Mouse (Mus musculus) thymus, adult 2 months (tissue): Measurements from ENCODE around the gene Plod2. TPM values are rescaled to one million over a fixed set of nuclear protein-coding genes. Genes with fewer than 3 reads are reported as not detected.

Source experiments
- DNase-seq: peaks from one replicate; pipeline ENCODE4 v3.0.0; 2021
- H3K27ac ChIP-seq: fragments of 200-500 bp; 2 replicates; pipeline ENCODE4 v1.5.1; 2012; ENCODE audit warnings: low read length, control low read depth; ENCODE audit not compliant: control insufficient read depth, insufficient read depth
- H3K27me3 ChIP-seq: fragments of 200-500 bp; 2 replicates; pipeline ENCODE4 v1.6.1; 2012; ENCODE audit warnings: mild to moderate bottlenecking, low read length, moderate library complexity, mixed read lengths; ENCODE audit not compliant: control insufficient read depth, insufficient read depth
- H3K36me3 ChIP-seq: fragments of 200-500 bp; 2 replicates; pipeline ENCODE4 v1.6.1; 2012; ENCODE audit warnings: mild to moderate bottlenecking, low read length, moderate library complexity; ENCODE audit not compliant: control insufficient read depth, insufficient read depth
- H3K4me1 ChIP-seq: fragments of 200-500 bp; replicated peaks from 2 replicates; pipeline ENCODE4 v1.6.1; 2012; ENCODE audit warnings: low read length; ENCODE audit not compliant: control insufficient read depth, insufficient read depth
- H3K4me3 ChIP-seq: fragments of 200-500 bp; 2 replicates; pipeline ENCODE4 v1.5.1; 2012; ENCODE audit warnings: mild to moderate bottlenecking, low read length, control low read depth, moderate library complexity; ENCODE audit not compliant: control insufficient read depth, insufficient read depth
- CTCF ChIP-seq: fragments of 200-500 bp; IDR thresholded peaks from 2 replicates; pipeline ENCODE4 v1.5.1; 2012; ENCODE audit warnings: mild to moderate bottlenecking, control low read depth, low read length, moderate library complexity, borderline replicate concordance; ENCODE audit not compliant: control insufficient read depth, poor library complexity, insufficient read depth; ENCODE audit errors: extremely low read depth
- POLR2A ChIP-seq: fragments of 200-500 bp; IDR thresholded peaks from 2 replicates; pipeline ENCODE4 v1.6.1; 2012; ENCODE audit warnings: mild to moderate bottlenecking, low read length, control low read depth, moderate library complexity; ENCODE audit not compliant: control insufficient read depth, poor library complexity, insufficient read depth; ENCODE audit errors: extremely low read depth
- WGBS: fragments of 180-500 bp; shearing (Covaris S2); methylation state at CpG from one replicate; pipeline ENCODE4 v1.1.7; 2018; 5-methylcytosine and 5-hydroxymethylcytosine counted together
- polyA plus RNA-seq: library from polyadenylated mRNA; depleted of rRNA; stranded (reverse); fragments of >200 nt; gene quantifications from 2 replicates; pipeline ENCODE4 v1.2.3, GENCODE M21; 2012

Gene Plod2
- polyA plus RNA-seq, 1 experiment, result 3.6 TPM

DNA sequence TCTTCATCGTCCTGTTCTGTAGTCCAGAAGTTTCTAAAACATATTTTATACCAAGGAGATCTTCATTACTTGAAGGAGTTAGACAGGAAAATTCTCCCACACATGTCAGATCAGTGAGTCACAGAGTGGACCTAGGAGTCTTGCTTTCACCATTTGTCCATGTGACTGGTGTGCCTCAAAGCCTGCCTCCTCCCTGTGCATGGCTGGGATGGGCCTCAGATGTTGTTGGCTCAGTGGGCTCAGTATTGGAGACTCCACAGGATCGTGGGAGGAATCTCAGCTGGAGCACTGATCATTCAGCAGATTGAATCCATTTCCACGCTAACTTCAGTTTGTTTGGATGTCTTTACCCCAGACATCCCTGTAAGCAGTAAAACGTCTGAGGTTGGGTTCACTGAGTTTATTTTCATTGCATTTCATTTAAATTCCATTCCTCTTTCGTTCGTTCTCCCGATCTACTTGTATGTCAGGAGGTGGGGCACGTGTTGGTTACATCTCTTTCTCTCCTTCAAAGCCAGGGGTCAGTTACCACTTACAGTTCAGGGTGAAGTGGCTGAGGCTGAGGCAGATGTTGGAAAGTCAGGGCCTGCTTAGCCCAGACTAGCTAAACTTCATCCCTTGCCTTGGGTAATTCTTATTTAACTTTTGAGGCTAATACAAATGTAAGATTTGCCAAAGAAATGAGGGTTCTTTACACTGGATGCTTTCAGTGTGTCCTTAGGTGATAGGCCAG is 30.5 kb downstream of the Plod2 start:
- DNase-seq, result no peak
- 91% methylated on average over 8 of the region's 8 CpGs for WGBS
- Histone ChIP-seq H3K36me3 (no peaks in the 10 kb centered on the region), H3K27ac (no peak overlapping the region), H3K4me3 (no peak overlapping the region), H3K4me1 (no peaks in the 10 kb centered on the region), H3K27me3 (no peaks in the 10 kb centered on the region)
- TF ChIP-seq POLR2A, result no peak
- no peak for TF ChIP-seq CTCF

DNA sequence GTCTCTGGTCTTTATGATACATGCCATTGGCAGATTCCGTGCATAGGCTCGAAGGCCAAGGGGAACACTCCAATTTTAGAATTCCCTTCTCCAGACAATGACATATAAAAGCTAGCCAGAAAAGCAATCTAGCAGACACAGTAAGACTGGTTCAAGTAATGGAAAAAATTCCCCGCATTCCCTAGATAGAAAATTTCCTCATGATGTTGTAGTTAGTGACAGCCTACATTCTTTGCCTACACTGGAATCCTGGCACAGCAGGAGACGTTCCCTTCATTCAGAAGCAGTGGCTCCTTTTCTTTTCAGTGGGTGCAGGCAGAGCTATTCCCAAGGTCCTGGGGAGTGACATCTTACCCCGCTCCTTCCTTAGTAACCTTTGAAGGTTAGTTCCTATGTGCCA is 41.9 kb downstream of the Plod2 start:
- TF ChIP-seq POLR2A (no peak), CTCF (no peak)
- H3K4me1 ChIP-seq, result no peaks in the 10 kb centered on the region
- H3K27me3 ChIP-seq, result no peaks in the 10 kb centered on the region
- whole genome bisulfite sequencing, result 94% methylated on average over 5 of the region's 5 CpGs
- no peak overlapping the region for H3K4me3 ChIP-seq
- no peak for DNase-seq
- no peak overlapping the region for H3K27ac ChIP-seq
- H3K36me3 ChIP-seq, result no peaks in the 10 kb centered on the region

DNA sequence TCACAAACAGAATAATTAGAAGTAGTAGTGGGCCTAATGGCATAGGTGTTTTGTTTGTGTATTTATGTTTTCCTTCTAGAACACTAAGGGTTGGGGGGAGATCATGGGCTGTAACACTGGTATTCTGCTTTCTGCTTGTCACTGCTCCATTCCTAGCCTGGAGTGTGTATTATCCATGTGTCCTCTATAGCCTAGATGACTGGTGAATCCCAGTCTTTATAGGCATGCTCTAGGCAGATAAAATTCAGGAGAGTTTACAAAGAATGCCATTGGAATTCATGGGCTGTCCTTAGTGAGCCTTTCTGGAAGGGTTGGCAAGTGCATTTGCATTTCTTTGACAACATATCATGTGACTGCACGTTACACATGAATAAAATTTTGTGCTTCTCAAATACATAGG is 44.0 kb downstream of the Plod2 start:
- TF ChIP-seq CTCF (no peak), POLR2A (no peak)
- H3K27me3 ChIP-seq, result no peaks in the 10 kb centered on the region
- WGBS, result 86% methylated on average over 1 of the region's 1 CpGs
- no peaks in the 10 kb centered on the region for H3K36me3 ChIP-seq
- DNase-seq, result no peak
- H3K4me1 ChIP-seq, result no peaks in the 10 kb centered on the region
- H3K27ac ChIP-seq, result no peak overlapping the region
- H3K4me3 ChIP-seq, result no peak overlapping the region

DNA sequence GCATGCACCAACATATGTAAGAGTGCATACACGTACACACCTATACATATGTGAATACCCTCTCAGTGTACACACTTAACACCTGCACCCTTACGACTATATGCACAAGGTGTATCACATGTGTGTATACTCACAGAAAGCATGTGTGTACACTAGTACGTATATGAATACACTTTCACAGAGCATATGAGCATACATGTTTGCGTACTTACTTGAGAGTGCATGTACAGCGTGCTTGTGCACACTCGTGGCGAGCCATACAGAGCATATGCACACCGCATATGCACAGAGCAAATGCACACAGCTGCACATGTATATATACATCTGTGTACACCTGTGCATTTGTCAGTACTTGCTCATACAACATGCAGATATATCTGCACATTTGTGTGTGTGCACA is 45.4 kb downstream of the Plod2 start:
- no peak overlapping the region for H3K27ac ChIP-seq
- no peaks in the 10 kb centered on the region for H3K36me3 ChIP-seq
- TF ChIP-seq CTCF (no peak), POLR2A (no peak)
- H3K4me1 ChIP-seq, result no peaks in the 10 kb centered on the region
- H3K4me3 ChIP-seq, result no peak overlapping the region
- 98% methylated on average over 8 of the region's 8 CpGs for WGBS
- no peaks in the 10 kb centered on the region for H3K27me3 ChIP-seq
- DNase-seq, result no peak

DNA sequence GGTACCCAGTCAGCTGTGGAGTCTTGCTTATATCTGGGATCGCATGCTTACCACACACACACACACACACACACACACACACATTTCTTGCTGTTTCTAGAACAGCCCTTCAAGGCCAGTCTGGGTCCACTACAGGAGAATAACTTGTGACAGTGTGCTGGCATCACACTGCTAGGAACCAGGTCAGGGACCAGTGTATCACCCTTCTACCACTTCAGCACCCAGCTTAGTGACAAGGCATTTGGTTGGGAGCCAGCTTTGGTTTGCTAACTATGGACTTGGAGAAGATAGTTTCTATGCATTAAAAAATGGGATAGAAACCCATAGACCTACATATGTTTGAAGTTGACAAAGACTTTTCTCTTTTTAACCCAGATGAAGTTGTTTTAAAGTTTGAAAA is 46.2 kb downstream of the Plod2 start:
- no peaks in the 10 kb centered on the region for H3K27me3 ChIP-seq
- 100% methylated on average over 1 of the region's 1 CpGs for WGBS
- no peak for TF ChIP-seq POLR2A
- no peak for TF ChIP-seq CTCF
- DNase-seq, result no peak
- H3K4me1 ChIP-seq, result no peaks in the 10 kb centered on the region
- H3K36me3 ChIP-seq, result no peaks in the 10 kb centered on the region
- no peak overlapping the region for H3K4me3 ChIP-seq
- H3K27ac ChIP-seq, result no peak overlapping the region

DNA sequence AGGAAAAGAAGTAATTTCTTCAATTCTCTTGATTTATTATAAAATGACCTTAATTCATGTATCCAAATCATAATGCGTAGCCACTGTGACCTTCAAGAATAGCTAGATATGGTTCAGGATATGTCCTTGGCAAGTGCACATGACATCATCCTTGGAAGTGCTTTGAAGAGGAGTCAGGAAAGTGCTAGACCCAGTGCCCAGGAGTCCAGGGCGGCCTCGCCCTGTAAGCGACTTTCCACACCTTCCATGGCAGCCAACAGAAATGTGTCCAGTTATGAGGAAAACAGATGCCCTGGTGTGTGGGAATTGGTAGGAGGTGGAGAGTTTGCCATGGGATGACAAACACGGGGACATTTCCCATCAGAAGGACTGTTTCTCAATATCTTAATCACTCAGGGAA is 47.0 kb downstream of the Plod2 start:
- DNase-seq, result no peak
- H3K27me3 ChIP-seq, result no peaks in the 10 kb centered on the region
- TF ChIP-seq CTCF (no peak), POLR2A (no peak)
- 95% methylated on average over 5 of the region's 5 CpGs for WGBS
- no peak overlapping the region for H3K4me3 ChIP-seq
- no peaks in the 10 kb centered on the region for H3K4me1 ChIP-seq
- H3K36me3 ChIP-seq, result no peaks in the 10 kb centered on the region
- H3K27ac ChIP-seq, result no peak overlapping the region

DNA sequence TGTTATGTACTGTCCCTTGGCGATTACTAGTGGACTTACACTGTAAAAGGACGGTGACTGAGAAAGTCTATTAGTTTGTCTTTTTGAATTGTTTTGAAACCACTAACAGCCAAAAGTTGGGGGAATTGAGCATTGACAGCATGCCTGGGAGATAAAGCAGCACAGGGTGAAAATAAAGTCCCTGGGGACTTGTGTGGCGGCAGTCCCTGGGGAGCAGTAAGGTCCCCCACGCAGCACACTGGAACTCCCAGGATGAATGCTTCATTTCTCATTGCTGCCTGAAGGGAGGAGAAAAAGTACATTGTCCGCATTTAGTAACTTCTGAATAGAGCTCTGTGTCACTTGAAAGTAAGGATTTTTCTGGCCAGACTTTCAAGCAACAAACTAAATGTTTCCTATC is 49.5 kb downstream of the Plod2 start:
- Histone ChIP-seq H3K36me3 (no peaks in the 10 kb centered on the region), H3K27me3 (no peaks in the 10 kb centered on the region), H3K4me3 (no peak overlapping the region), H3K27ac (no peak overlapping the region), H3K4me1 (no peaks in the 10 kb centered on the region)
- WGBS, result 98% methylated on average over 5 of the region's 5 CpGs
- TF ChIP-seq POLR2A, result no peak
- TF ChIP-seq CTCF, result no peak
- DNase-seq, result no peak
